Mouse (Mus musculus) retina, adult 2 months (tissue): ENCODE measurements around the gene Ugt1a6b.
"Not testable (repeated sequence)": the region's sequence is repeated elsewhere in the genome, so short reads cannot be mapped to it uniquely, and the experiment has no call there.

ENCODE experiments used
- DNase-seq: peaks from one replicate; pipeline ENCODE4 v3.0.0-alpha.2; 2012; ENCODE audit warnings: low read depth, low spot score

Gene Ugt1a6b

GRCm38 (mm10) chr1:88120550-88120949, 17.5 kb downstream of the Ugt1a6b start:
- not testable (repeated sequence) for DNase-seq

GRCm38 (mm10) chr1:88121521-88121920, 18.5 kb downstream of the Ugt1a6b start:
- DNase-seq, result not testable (repeated sequence)

GRCm38 (mm10) chr1:88125827-88126360, 22.8 kb downstream of the Ugt1a6b start:
- not testable (repeated sequence) for DNase-seq

DNA sequence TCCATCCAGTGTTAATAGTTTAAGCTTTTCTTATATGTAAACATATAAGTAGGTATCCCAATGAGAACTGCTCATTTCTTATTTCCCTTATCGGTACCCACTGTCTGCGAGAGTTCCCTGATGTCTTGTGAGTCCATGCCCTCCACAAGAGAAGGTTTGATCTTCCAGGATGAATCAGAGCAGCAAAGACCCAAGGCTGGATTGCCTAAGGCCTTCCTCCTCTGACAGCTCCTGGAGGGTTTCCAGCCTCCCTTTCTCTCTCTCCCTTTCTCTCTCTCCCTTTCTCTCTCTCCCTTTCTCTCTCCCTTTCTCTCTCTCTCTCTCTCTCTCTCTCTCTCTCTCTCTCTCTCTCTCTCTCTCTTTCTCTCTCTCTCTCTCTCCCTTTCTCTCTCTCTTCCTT, 26.0 kb downstream of the Ugt1a6b start:
- not testable (repeated sequence) for DNase-seq

DNA sequence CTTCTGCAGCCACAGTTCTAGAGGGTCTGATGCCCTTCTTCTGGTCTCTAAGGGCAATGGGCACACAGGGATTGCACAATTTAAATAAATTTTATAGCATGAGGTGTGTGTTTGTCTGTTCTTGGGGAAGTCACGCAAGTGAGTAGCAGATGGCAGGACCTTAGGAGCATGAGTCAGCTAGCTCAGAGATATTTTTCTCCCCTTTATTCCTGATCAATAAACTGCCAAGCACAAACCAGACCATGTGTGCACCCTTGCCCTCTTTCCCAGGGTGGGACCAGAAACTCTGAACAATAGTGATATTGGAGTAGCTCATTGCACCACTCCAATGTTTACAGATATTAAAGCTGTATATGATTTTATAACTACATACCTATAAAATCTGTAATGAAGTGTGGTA, 27.2 kb downstream of the Ugt1a6b start:
- DNase-seq, result not testable (repeated sequence)

- no peak for DNase-seq
These were observed 30.9 kb downstream of the Ugt1a6b start for GRCm38 (mm10) chr1:88133908-88134456.

DNA sequence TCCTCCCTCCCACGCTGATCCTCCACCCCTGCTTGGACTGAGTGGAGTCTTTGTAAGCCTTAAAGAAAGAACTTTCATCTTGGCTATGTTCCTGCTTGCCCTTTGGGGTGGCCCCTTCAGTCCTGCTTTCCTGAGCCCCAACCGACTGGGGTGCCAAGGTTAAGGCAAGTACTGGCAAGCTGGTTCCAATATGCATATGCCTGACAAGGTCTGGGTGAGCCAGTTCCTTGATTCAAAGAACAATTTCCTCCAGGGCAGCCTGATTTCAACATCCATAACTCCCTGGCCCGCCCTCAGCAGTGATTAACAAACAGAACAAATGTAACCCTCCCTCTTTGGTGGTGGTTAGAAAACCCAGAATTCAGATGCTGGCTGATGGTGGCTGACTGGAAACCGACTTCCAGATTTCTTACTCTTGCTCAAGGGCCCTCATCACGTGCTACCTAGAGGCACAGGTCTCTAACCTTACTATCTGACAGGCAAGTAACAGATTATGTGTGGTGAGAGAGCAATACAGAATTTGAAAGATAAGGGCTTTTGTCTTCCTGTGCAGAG, 31.5 kb downstream of the Ugt1a6b start, which contains the start of gene Ugt1a6a:
Ugt1a6a (plus strand) TSS at position 353 of the 555 bp plus-strand sequence.
- not testable (repeated sequence) for DNase-seq

- not testable (repeated sequence) for DNase-seq
These were observed 32.3 kb downstream of the Ugt1a6b start for GRCm38 (mm10) chr1:88135229-88135904.

GRCm38 (mm10) chr1:88136646-88137045, 33.6 kb downstream of the Ugt1a6b start:
- no peak for DNase-seq

GRCm38 (mm10) chr1:88137264-88137663, 34.2 kb downstream of the Ugt1a6b start:
- DNase-seq, result no peak

GRCm38 (mm10) chr1:88138145-88138544, 35.1 kb downstream of the Ugt1a6b start:
- no peak for DNase-seq

DNA sequence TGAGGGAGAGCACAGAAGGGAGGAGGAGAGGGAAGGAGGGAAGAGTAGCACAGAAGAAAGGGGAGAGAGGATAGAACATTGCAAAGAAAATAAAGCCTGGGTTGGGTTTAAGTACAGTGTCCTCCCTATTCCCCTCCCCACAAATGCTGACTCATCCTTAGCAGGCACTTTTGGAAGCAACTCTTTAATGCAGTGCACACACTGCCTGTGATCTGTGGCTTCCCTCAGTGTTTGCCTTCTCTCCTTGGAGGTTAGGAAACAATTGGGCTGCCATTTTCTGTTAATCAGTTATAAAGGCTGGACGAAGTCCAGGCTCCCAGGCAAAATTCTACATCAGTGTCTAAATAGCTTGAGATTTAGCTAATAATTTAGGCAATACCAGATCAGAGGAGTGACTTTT, 37.4 kb downstream of the Ugt1a6b start:
- DNase-seq, result not testable (repeated sequence)

- DNase-seq, result not testable (repeated sequence)
These were observed 41.1 kb downstream of the Ugt1a6b start for GRCm38 (mm10) chr1:88143966-88144675.

GRCm38 (mm10) chr1:88145278-88145677, 42.2 kb downstream of the Ugt1a6b start:
- not testable (repeated sequence) for DNase-seq

DNA sequence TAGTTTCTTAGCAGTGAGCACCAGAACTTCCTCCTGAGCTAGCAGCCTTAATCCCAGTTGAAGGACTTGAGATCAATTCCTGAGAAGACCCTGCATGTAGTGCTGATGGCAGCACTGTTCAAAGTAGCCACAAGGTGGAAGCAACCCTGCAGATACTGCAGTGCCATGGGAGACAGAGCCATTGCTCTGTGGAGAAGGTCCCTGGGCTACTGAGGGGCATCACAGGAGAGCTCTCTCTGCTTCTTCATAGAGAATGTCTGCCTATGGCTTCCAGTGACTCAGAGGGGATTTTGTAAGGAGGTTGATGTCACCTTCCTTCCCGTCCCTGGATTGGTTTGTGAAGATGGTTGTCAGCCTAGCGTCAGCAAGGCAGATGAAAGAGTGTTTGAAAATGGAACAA, 47.1 kb downstream of the Ugt1a6b start:
- DNase-seq, result not testable (repeated sequence)

DNA sequence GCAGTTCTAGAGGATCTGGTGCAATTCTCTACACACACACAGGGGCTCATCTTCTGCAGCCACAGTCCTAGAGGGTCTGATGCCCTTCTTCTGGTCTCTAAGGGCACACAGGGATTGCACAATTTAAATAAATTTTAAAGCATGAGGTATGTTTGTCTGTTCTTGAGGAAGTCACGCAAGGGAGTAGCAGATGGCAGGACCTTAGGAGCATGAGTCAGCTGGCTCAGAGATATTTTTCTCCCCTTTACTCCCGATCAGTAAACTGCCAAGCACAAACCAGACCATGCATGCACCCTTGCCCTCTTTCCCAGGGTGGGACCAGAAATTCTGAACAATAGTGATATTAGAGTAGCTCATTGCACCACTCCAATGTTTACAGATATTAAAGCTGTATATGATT, 55.4 kb downstream of the Ugt1a6b start:
- no peak for DNase-seq

GRCm38 (mm10) chr1:88165711-88166110, 62.7 kb downstream of the Ugt1a6b start, which contains the start of gene Ugt1a5:
TSS of gene Ugt1a5 (plus strand) at chr1:88166012.
- DNase-seq, result no peak

GRCm38 (mm10) chr1:88172190-88172589, 69.1 kb downstream of the Ugt1a6b start:
- DNase-seq, result not testable (repeated sequence)

- DNase-seq, result no peak
These were observed 76.6 kb downstream of the Ugt1a6b start for GRCm38 (mm10) chr1:88179657-88180056.

GRCm38 (mm10) chr1:88186325-88186935, 83.4 kb downstream of the Ugt1a6b start:
- DNase-seq, result no peak

- DNase-seq, result no peak
These were observed 89.1 kb downstream of the Ugt1a6b start for GRCm38 (mm10) chr1:88192136-88192535.
